Mouse (Mus musculus): ENCODE data around the gene Lgi4.

DNA sequence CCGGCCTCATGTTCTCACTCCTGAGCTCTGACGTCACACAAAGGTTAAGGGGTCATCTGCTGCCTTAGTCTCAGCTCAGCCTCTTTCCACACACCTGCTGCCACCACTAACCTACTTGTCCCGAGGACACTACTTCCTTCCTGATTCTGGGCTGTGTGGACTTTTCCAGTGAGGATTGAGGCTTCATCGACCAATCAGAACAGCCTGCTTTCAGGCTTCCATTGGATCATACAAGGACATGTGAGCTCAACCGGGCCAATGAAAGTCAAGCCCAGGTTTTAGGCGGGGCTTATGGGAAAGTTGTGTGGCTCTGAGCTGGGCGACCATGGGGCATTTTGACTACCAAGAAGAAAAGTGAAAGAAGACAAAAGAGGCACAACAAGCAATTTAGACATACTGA, 22.2 kb upstream of the Lgi4 start:
- no peak for TF ChIP-seq CTCF (IDR thresholded peaks at IDR 0.05; ENCODE audit: low read depth, low read length)
- TF ChIP-seq POLR2A (IDR thresholded peaks at IDR 0.05; ENCODE audit: extremely low read depth, insufficient read depth, low read length), result no peak
